Mouse (Mus musculus): ENCODE measurements around the gene Hspb11.

DNA sequence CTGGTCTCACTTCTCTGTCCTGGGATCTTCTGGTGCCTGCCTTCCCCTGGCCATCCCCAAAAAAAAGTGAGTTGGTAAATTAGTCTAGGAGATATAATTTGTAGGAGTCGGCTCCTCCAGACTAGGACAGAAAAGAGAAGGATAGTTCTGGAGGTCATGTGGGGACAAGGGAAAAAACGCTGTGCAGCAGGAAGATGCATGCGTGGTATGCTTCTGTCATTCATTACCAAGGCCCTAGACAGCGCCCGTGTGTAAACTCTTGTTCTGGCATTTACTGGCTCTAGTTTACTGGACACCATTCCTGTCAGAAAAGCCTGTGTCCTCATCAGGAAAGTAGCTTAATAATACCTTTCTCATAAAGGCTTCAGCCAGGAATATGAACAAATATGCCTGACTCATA lies 21.1 kb downstream of the Hspb11 start:
- TF ChIP-seq GATA1 (IDR thresholded peaks at IDR 0.05; ENCODE audit: borderline replicate concordance, low read length) (no peak), FLI1 (IDR thresholded peaks at IDR 0.05; ENCODE audit: low read length) (no peak)

Measured in megakaryocyte, embryonic 14.5 days (primary cell).